Mouse (Mus musculus) hindbrain, embryonic 16.5 days (tissue): ENCODE data around the gene Trim41. TPM values are rescaled to one million over a fixed set of nuclear protein-coding genes. Genes with fewer than 3 reads are reported as not detected.
"Not testable (repeated sequence)": the region's sequence is repeated elsewhere in the genome, so short reads cannot be mapped to it uniquely, and the experiment has no call there.

Experiments
- ATAC-seq: fragments of 200-750 bp; cut with Nextera tagmentation; 2 replicates; pipeline ENCODE4 v1.8.0; 2017; ENCODE audit warnings: moderate TSS enrichment, moderate library complexity
- H3K27ac ChIP-seq: fragments of 300-500 bp; sonication (generic); 2 replicates; pipeline ENCODE4 v1.5.1; 2014; ENCODE audit warnings: low read depth, mild to moderate bottlenecking, control low read depth, low read length, moderate library complexity
- H3K27me3 ChIP-seq: fragments of 300-500 bp; sonication (generic); replicated peaks from 2 replicates; pipeline ENCODE4 v1.6.1; 2014; ENCODE audit warnings: low read length; ENCODE audit not compliant: control insufficient read depth, insufficient read depth
- H3K36me3 ChIP-seq: fragments of 300-500 bp; sonication (generic); 2 replicates; pipeline ENCODE4 v1.6.1; 2014; ENCODE audit warnings: mild to moderate bottlenecking, low read length, moderate library complexity, mixed read lengths; ENCODE audit not compliant: control insufficient read depth, insufficient read depth
- H3K4me1 ChIP-seq: fragments of 300-500 bp; sonication (generic); 2 replicates; pipeline ENCODE4 v1.6.1; 2014; ENCODE audit warnings: low read depth, low read length; ENCODE audit not compliant: control insufficient read depth, insufficient read depth
- H3K4me2 ChIP-seq: fragments of 300-500 bp; sonication (generic); 2 replicates; pipeline ENCODE4 v1.6.1; 2014; ENCODE audit warnings: mild to moderate bottlenecking, low read length, control low read depth, moderate library complexity
- H3K4me3 ChIP-seq: fragments of 300-500 bp; sonication (generic); 2 replicates; pipeline ENCODE4 v1.5.1; 2014; ENCODE audit warnings: mild to moderate bottlenecking, low read length, control low read depth, moderate library complexity
- H3K9ac ChIP-seq: fragments of 300-500 bp; sonication (generic); 2 replicates; pipeline ENCODE4 v1.6.1; 2014; ENCODE audit warnings: low read depth, mild to moderate bottlenecking, control low read depth, low read length, moderate library complexity
- H3K9me3 ChIP-seq: fragments of 300-500 bp; sonication (generic); 2 replicates; pipeline ENCODE4 v1.6.1; 2014; ENCODE audit warnings: mild to moderate bottlenecking, low read length, moderate library complexity; ENCODE audit not compliant: control insufficient read depth
- WGBS: fragments of 180-500 bp; shearing (Covaris S2); extraction: QIAGEN DNeasy Blood & Tissue Kit; methylation state at CpG from one replicate; pipeline ENCODE4 v1.1.7; 2014; 5-methylcytosine and 5-hydroxymethylcytosine counted together
- polyA plus RNA-seq: library from polyadenylated mRNA; unstranded; fragments of >200 nt; fragmentation: Nextera tagmentation; extraction: Ambion mirVana; gene quantifications from 2 replicates; pipeline ENCODE4 v1.2.1, GENCODE M21; 2015

Gene Trim41
- polyA plus RNA-seq, 1 experiment from 2014 or later, result 6.5 TPM

- no peaks in the 10 kb centered on the region for H3K27me3 ChIP-seq
- H3K4me3 ChIP-seq, result no peak overlapping the region
- no peak for ATAC-seq
- no peaks in the 10 kb centered on the region for H3K9me3 ChIP-seq
- no peak overlapping the region for H3K27ac ChIP-seq
- H3K4me2 ChIP-seq, result no peak overlapping the region
- no peaks in the 10 kb centered on the region for H3K36me3 ChIP-seq
- 88% methylated on average over 2 of the region's 2 CpGs for whole genome bisulfite sequencing
- no peak overlapping the region; the same call in 1 of the 2 replicates for H3K9ac ChIP-seq
- H3K4me1 ChIP-seq, result peaks cover 4% of the 10 kb centered on the region
Observed at GRCm38 (mm10) chr11:48831273-48831672, 14.1 kb upstream of the Trim41 start.

- 79% methylated on average over 2 of the region's 2 CpGs for WGBS
- no peaks in the 10 kb centered on the region for H3K9me3 ChIP-seq
- no peak for ATAC-seq
- H3K27ac ChIP-seq, result no peak overlapping the region
- no peaks in the 10 kb centered on the region for H3K27me3 ChIP-seq
- H3K4me3 ChIP-seq, result no peak overlapping the region
- no peak overlapping the region for H3K9ac ChIP-seq
- H3K4me1 ChIP-seq, result peaks cover 4% of the 10 kb centered on the region
- H3K4me2 ChIP-seq, result no peak overlapping the region
- no peaks in the 10 kb centered on the region for H3K36me3 ChIP-seq
Observed at GRCm38 (mm10) chr11:48830279-48830678, 13.1 kb upstream of the Trim41 start.

- H3K4me2 ChIP-seq, result no peak overlapping the region
- WGBS, result 71% methylated on average over 6 of the region's 6 CpGs
Observed at GRCm38 (mm10) chr11:48827926-48828325, 10.8 kb upstream of the Trim41 start.

GRCm38 (mm10) chr11:48826752-48827096, 9.6 kb upstream of the Trim41 start:
- H3K27ac ChIP-seq, result no peak overlapping the region
- H3K4me1 ChIP-seq, result peaks cover 13% of the 10 kb centered on the region
- no peak for ATAC-seq
- H3K9me3 ChIP-seq, result no peaks in the 10 kb centered on the region
- H3K9ac ChIP-seq, result peak overlapping the region; percentile 28; the same call in 1 of the 2 replicates
- peak overlapping the region; percentile 46 for H3K4me3 ChIP-seq
- no peaks in the 10 kb centered on the region for H3K36me3 ChIP-seq
- 1% methylated on average over 6 of the region's 6 CpGs for WGBS
- peak overlapping the region; percentile 59 for H3K4me2 ChIP-seq
- peaks cover 7% of the 10 kb centered on the region; the same call in 1 of the 2 replicates for H3K27me3 ChIP-seq

More at GRCm38 (mm10) chr11:48827926-48828325, 10.8 kb upstream of the Trim41 start:
- Histone ChIP-seq H3K9me3 (no peaks in the 10 kb centered on the region), H3K4me1 (peaks cover 13% of the 10 kb centered on the region), H3K4me3 (no peak overlapping the region), H3K27me3 (peaks cover 7% of the 10 kb centered on the region; the same call in 1 of the 2 replicates), H3K9ac (no peak overlapping the region), H3K27ac (no peak overlapping the region), H3K36me3 (no peaks in the 10 kb centered on the region)
- no peak for ATAC-seq

- not testable (repeated sequence) for H3K27ac ChIP-seq, H3K36me3 ChIP-seq, H3K27me3 ChIP-seq, H3K9me3 ChIP-seq
- peak within 1 kb of the TSS; percentile 59 for H3K4me2 ChIP-seq
- WGBS, result under 1% methylated on average over 46 of the region's 92 CpGs
- peak; percentile 77 for ATAC-seq
- peaks cover 13% of the 10 kb centered on the region for H3K4me1 ChIP-seq
- H3K4me3 ChIP-seq, result peak within 1 kb of the TSS; percentile 46
- peak within 1 kb of the TSS; percentile 28 for H3K9ac ChIP-seq
Observed at GRCm38 (mm10) chr11:48825979-48826751, 9.0 kb upstream of the Trim41 start, which contains the start of the genes Trim7 and Gm12184. Gene Trim7, plus strand, starts transcription at chr11:48826140. Gene Gm12184, minus strand, starts transcription at chr11:48826655.

- peak overlapping the region; percentile 25; the same call in 1 of the 2 replicates for H3K9ac ChIP-seq
- 5% methylated on average over 22 of the region's 22 CpGs for WGBS
- no peak for ATAC-seq
Observed at GRCm38 (mm10) chr11:48824311-48824830, 7.2 kb upstream of the Trim41 start.

GRCm38 (mm10) chr11:48823536-48823972, 6.4 kb upstream of the Trim41 start:
- Histone ChIP-seq H3K4me3 (peak overlapping the region; percentile 43), H3K9ac (no peak overlapping the region), H3K36me3 (no peaks in the 10 kb centered on the region), H3K4me1 (peaks cover 13% of the 10 kb centered on the region), H3K4me2 (peak overlapping the region; percentile 81), H3K9me3 (no peaks in the 10 kb centered on the region), H3K27ac (no peak overlapping the region), H3K27me3 (peaks cover 7% of the 10 kb centered on the region; the same call in 1 of the 2 replicates)
- under 1% methylated on average over 15 of the region's 15 CpGs for WGBS
- ATAC-seq, result peak; percentile 46

More at GRCm38 (mm10) chr11:48824311-48824830, 7.2 kb upstream of the Trim41 start:
- no peaks in the 10 kb centered on the region for H3K9me3 ChIP-seq
- no peak overlapping the region for H3K27ac ChIP-seq
- peaks cover 13% of the 10 kb centered on the region for H3K4me1 ChIP-seq
- H3K36me3 ChIP-seq, result no peaks in the 10 kb centered on the region
- H3K27me3 ChIP-seq, result peaks cover 7% of the 10 kb centered on the region; the same call in 1 of the 2 replicates
- H3K4me2 ChIP-seq, result peak overlapping the region; percentile 81
- H3K4me3 ChIP-seq, result peak overlapping the region; percentile 43

GRCm38 (mm10) chr11:48822768-48823512, 5.8 kb upstream of the Trim41 start:
- H3K27ac ChIP-seq, result no peak overlapping the region
- H3K9me3 ChIP-seq, result no peaks in the 10 kb centered on the region
- H3K4me3 ChIP-seq, result peak overlapping the region; percentile 43
- H3K36me3 ChIP-seq, result no peaks in the 10 kb centered on the region
- peak overlapping the region; percentile 81 for H3K4me2 ChIP-seq
- no peak for ATAC-seq
- H3K27me3 ChIP-seq, result peaks cover 7% of the 10 kb centered on the region; the same call in 1 of the 2 replicates
- H3K9ac ChIP-seq, result no peak overlapping the region
- H3K4me1 ChIP-seq, result peaks cover 13% of the 10 kb centered on the region
- WGBS, result 38% methylated on average over 14 of the region's 14 CpGs

GRCm38 (mm10) chr11:48821299-48821698, 4.1 kb upstream of the Trim41 start:
- not testable (repeated sequence) for H3K9ac ChIP-seq, H3K4me2 ChIP-seq, ATAC-seq, H3K27me3 ChIP-seq, H3K27ac ChIP-seq, H3K4me1 ChIP-seq, H3K4me3 ChIP-seq, H3K9me3 ChIP-seq, H3K36me3 ChIP-seq
- WGBS, result 82% methylated on average over 14 of the region's 14 CpGs
